Mouse (Mus musculus) Patski (cell line): ENCODE results near the gene Ccdc39. TPM values are rescaled to one million over a fixed set of nuclear protein-coding genes. Genes with fewer than 3 reads are reported as not detected.

Experiments used
- ATAC-seq: fragments of 100-300 bp; one replicate; pipeline ENCODE4 v1.8.0; 2021
- CTCF ChIA-PET: fragments of 350-600 bp; sonication (Branson Sonifier 250); formaldehyde crosslinking; loops from one replicate; lab custom pipeline; 2022; ENCODE audit warnings: inconsistent platforms; lab: Charles Lee
- POLR2A ChIA-PET: fragments of 350-600 bp; sonication (Branson Sonifier 250); formaldehyde crosslinking; loops from one replicate; lab custom pipeline; 2022; ENCODE audit warnings: antibody characterized with exemption, inconsistent platforms; lab: Charles Lee
- DNase-seq: peaks from one replicate; pipeline ENCODE4 v3.0.0-alpha.2; 2011; ENCODE audit warnings: low read depth, low spot score
- H3K27me3 ChIP-seq: fragments of 371-371 bp; one replicate; pipeline ENCODE4 v1.5.1; 2021
- CTCF ChIP-seq: fragments of 100-300 bp; IDR thresholded peaks from one replicate; pipeline ENCODE4 v1.5.1; 2021
- in situ Hi-C: fragments of 300-500 bp; cut with MboI; formaldehyde crosslinking; loops from 3 replicates; pipeline ENCODE4 v1.11.1; 2018; ENCODE audit warnings: low pct_unique_long_range_greater_than_20kb, mixed read lengths
- polyA plus RNA-seq: library from polyadenylated mRNA; unstranded; gene quantifications from one replicate; pipeline ENCODE4 v1.2.3, GENCODE M21; 2021

Ccdc39 gene
- polyA plus RNA-seq, 1 experiment from 2014 or later = 19.1 TPM

GRCm38 (mm10) chr3:33858939-33859338 is 14.8 kb upstream of the Ccdc39 start:
- ChIA-PET CTCF (interaction anchor here (0.9 kb wide), 1 partner anchor 20 kb away, joined by 3 read pairs; no protein-coding TSS in a partner anchor), POLR2A (no interaction called here)
- in situ Hi-C loops = no loop called here

GRCm38 (mm10) chr3:33853062-33853461 is 9.0 kb upstream of the Ccdc39 start:
- ChIA-PET CTCF (interaction anchor here (1.7 to 6.3 kb wide), 3 partner anchors 8 to 65 kb away, joined by 4 to 56 read pairs (median 15); partner anchors contain the start of gene Ccdc39), POLR2A (no interaction called here)
- peaks cover 33% of the 10 kb centered on the region for H3K27me3 ChIP-seq
- in situ Hi-C loops = no loop called here
- peak; percentile 65 for ATAC-seq
- DNase-seq = no peak
- peak; percentile 79 for TF ChIP-seq CTCF

More at GRCm38 (mm10) chr3:33858939-33859338, 14.8 kb upstream of the Ccdc39 start:
- DNase-seq (no peak), ATAC-seq (no peak)
- peaks cover 18% of the 10 kb centered on the region for H3K27me3 ChIP-seq
- TF ChIP-seq CTCF = no peak

- no peak for DNase-seq
- ATAC-seq = no peak
- in situ Hi-C loops = no loop called here
- TF ChIP-seq CTCF = no peak
- POLR2A ChIA-PET = no interaction called here
- CTCF ChIA-PET = interaction anchor here (0.7 to 6.3 kb wide), 5 partner anchors 9 to 106 kb away, joined by 3 to 56 read pairs (median 3); no protein-coding TSS in a partner anchor
- peaks cover 49% of the 10 kb centered on the region for H3K27me3 ChIP-seq
Measured at GRCm38 (mm10) chr3:33850856-33851255, 6.7 kb upstream of the Ccdc39 start.

- no peak for DNase-seq
- ATAC-seq = no peak
- POLR2A ChIA-PET = no interaction called here
- in situ Hi-C loops = no loop called here
- TF ChIP-seq CTCF = no peak
- CTCF ChIA-PET = interaction anchor here (0.7 to 5.0 kb wide), 6 partner anchors 9 to 72 kb away, joined by 3 to 24 read pairs (median 4); no protein-coding TSS in a partner anchor
- H3K27me3 ChIP-seq = peaks cover 35% of the 10 kb centered on the region
Measured at GRCm38 (mm10) chr3:33846639-33847038, 2.5 kb upstream of the Ccdc39 start.

GRCm38 (mm10) chr3:33838877-33839276 is 5.2 kb downstream of the Ccdc39 start:
- no peak for TF ChIP-seq CTCF
- ATAC-seq = no peak
- no peak for DNase-seq
- CTCF ChIA-PET = interaction anchor here (0.9 to 1.4 kb wide), 3 partner anchors 14 to 80 kb away, joined by 3 to 8 read pairs (median 3); no protein-coding TSS in a partner anchor
- POLR2A ChIA-PET = no interaction called here
- no peaks in the 10 kb centered on the region for H3K27me3 ChIP-seq
- in situ Hi-C loops = loop anchor here (10.0 kb wide), 1 partner anchor 1246 kb away; no protein-coding TSS in a partner anchor

GRCm38 (mm10) chr3:33836576-33836975 is 7.5 kb downstream of the Ccdc39 start:
- no peak for DNase-seq
- no peak for TF ChIP-seq CTCF
- no peak for ATAC-seq
- ChIA-PET CTCF (interaction anchor here (1.0 to 1.7 kb wide), 5 partner anchors 10 to 82 kb away, joined by 3 to 10 read pairs (median 4); no protein-coding TSS in a partner anchor), POLR2A (no interaction called here)
- no peaks in the 10 kb centered on the region for H3K27me3 ChIP-seq
- in situ Hi-C loops = loop anchor here (10.0 kb wide), 1 partner anchor 1248 kb away; no protein-coding TSS in a partner anchor

GRCm38 (mm10) chr3:33832351-33832750 is 11.8 kb downstream of the Ccdc39 start:
- no peak for ATAC-seq
- in situ Hi-C loops = loop anchor here (10.0 kb wide), 1 partner anchor 1252 kb away; no protein-coding TSS in a partner anchor
- ChIA-PET CTCF (interaction anchor here (0.8 to 2.1 kb wide), 2 partner anchors 11 to 25 kb away, joined by 3 to 6 read pairs; partner anchors contain the start of gene Ccdc39), POLR2A (no interaction called here)
- H3K27me3 ChIP-seq = no peaks in the 10 kb centered on the region
- TF ChIP-seq CTCF = no peak
- no peak for DNase-seq

GRCm38 (mm10) chr3:33824135-33824946 is 19.8 kb downstream of the Ccdc39 start:
- peak; percentile 91 for TF ChIP-seq CTCF
- no peak for DNase-seq
- in situ Hi-C loops = loop anchor here (10.0 to 25.0 kb wide), 2 partner anchors 100 to 1262 kb away; no protein-coding TSS in a partner anchor
- ChIA-PET CTCF (interaction anchor here (1.0 to 4.2 kb wide), 26 partner anchors 8 to 463 kb away, joined by 3 to 49 read pairs (median 4); partner anchors contain the start of gene Ccdc39), POLR2A (interaction anchor here (1.3 kb wide), 1 partner anchor 94 kb away, joined by 7 read pairs; no protein-coding TSS in a partner anchor)
- peak; percentile 93 for ATAC-seq
- no peaks in the 10 kb centered on the region for H3K27me3 ChIP-seq

GRCm38 (mm10) chr3:33807151-33807550 is 37.0 kb downstream of the Ccdc39 start:
- no peak for TF ChIP-seq CTCF
- H3K27me3 ChIP-seq = no peaks in the 10 kb centered on the region
- ChIA-PET CTCF (interaction anchor here (0.7 to 1.6 kb wide), 3 partner anchors 18 to 37 kb away, joined by 3 to 4 read pairs (median 3); partner anchors contain the start of gene Ccdc39), POLR2A (no interaction called here)
- ATAC-seq (no peak), DNase-seq (no peak)
- in situ Hi-C loops = loop anchor here (10.0 to 25.0 kb wide), 2 partner anchors 1062 to 1245 kb away; no protein-coding TSS in a partner anchor

- ChIA-PET POLR2A (interaction anchor here (0.5 to 0.6 kb wide), 2 partner anchors 264 to 1047 kb away, joined by 3 to 7 read pairs; no protein-coding TSS in a partner anchor), CTCF (interaction anchor here (0.9 to 1.9 kb wide), 4 partner anchors 13 to 123 kb away, joined by 3 to 8 read pairs (median 4); no protein-coding TSS in a partner anchor)
- no peak for TF ChIP-seq CTCF
- H3K27me3 ChIP-seq = peaks cover 6% of the 10 kb centered on the region
- DNase-seq = no peak
- in situ Hi-C loops = loop anchor here (10.0 to 25.0 kb wide), 2 partner anchors 1056 to 1238 kb away; no protein-coding TSS in a partner anchor
- peak; percentile 40 for ATAC-seq
Measured at GRCm38 (mm10) chr3:33800513-33800820, 43.6 kb downstream of the Ccdc39 start.
